In genomic region chr13:46349664-46350063, GRCm38 (mm10) we compare ENCODE assay signal across 13 mouse cellular contexts.
DNase-seq lines count a peak whose midpoint lies in the region; ATAC-seq and TF ChIP-seq lines count a peak whose summit lies in the region.
"Had no signal": no experiment of that assay in that cellular context is flagged by ENCODE, and none has a peak within 500 bp of the region (broad histone marks: within the 10 kb centered on the region; RNA-seq: fewer than 3 reads in every experiment).

No protein-coding gene starts in this region.

- H3K4me1 ChIP-seq in lung, embryonic 14.5 days (ENCODE audit: insufficient read depth): no peaks in the 10 kb centered on the region
- H3K4me1 ChIP-seq in forebrain, embryonic 16.5 days (replicated peaks; ENCODE audit: control insufficient read depth, insufficient read depth, low read length): peaks cover 12% of the 10 kb centered on the region
- no peaks in the 10 kb centered on the region for H3K4me1 ChIP-seq in midbrain, postnatal 0 days (ENCODE audit: insufficient read depth, low read length)
- H3K4me1 ChIP-seq: heart, embryonic 15.5 days; limb, embryonic 13.5 days; stomach, embryonic 15.5 days had no signal

- H3K9ac ChIP-seq in lung, embryonic 14.5 days: no peak overlapping the region
- H3K9ac ChIP-seq in forebrain, embryonic 16.5 days (replicated peaks; ENCODE audit: low read depth, low read length): no peak overlapping the region
- H3K9ac ChIP-seq in midbrain, postnatal 0 days (replicated peaks; ENCODE audit: low read length, poor library complexity, severe bottlenecking): no peak overlapping the region
- H3K9ac ChIP-seq: heart, embryonic 15.5 days; limb, embryonic 13.5 days; stomach, embryonic 15.5 days had no signal

- no peak for TF ChIP-seq CTCF in lung, embryonic 14.5 days (IDR thresholded peaks at IDR 0.05; ENCODE audit: low read depth)
- TF ChIP-seq CTCF in midbrain, postnatal 0 days (IDR thresholded peaks at IDR 0.05): no peak

- no peak for DNase-seq in frontal cortex, postnatal 14 days (ENCODE audit: low spot score in 2 of 2)
- peak; percentile 47 for DNase-seq in lung, embryonic 14.5 days
- no peak for DNase-seq in lung, adult 18-20 months
- DNase-seq in midbrain, postnatal 0 days (ENCODE audit: low spot score): peak; percentile 77
- no peak for DNase-seq in heart, adult 18-20 months
- DNase-seq: thymus, postnatal 36 days had no signal

- no peak overlapping the region for H3K4me2 ChIP-seq in lung, embryonic 14.5 days
- no peak overlapping the region for H3K4me2 ChIP-seq in forebrain, embryonic 16.5 days (ENCODE audit: low read length)
- no peak overlapping the region for H3K4me2 ChIP-seq in midbrain, postnatal 0 days (ENCODE audit: low read depth, low read length, poor library complexity, severe bottlenecking)
- H3K4me2 ChIP-seq: heart, embryonic 15.5 days; limb, embryonic 13.5 days; stomach, embryonic 15.5 days had no signal

- ATAC-seq in frontal cortex, adult (ENCODE audit: low TSS enrichment): peak; percentile 38; the same call in 1 of the 2 replicates
- ATAC-seq in lung, embryonic 14.5 days (ENCODE audit: insufficient read depth): no peak
- ATAC-seq in forebrain, embryonic 16.5 days: peak; percentile 69; the same call in 1 of the 2 replicates
- peak; percentile 63; the same call in 1 of the 2 replicates for ATAC-seq in midbrain, postnatal 0 days (ENCODE audit: low FRiP score)
- ATAC-seq: intestine, embryonic 16.5 days; lung, postnatal 0 days had no signal

- no peaks in the 10 kb centered on the region for H3K9me3 ChIP-seq in lung, embryonic 14.5 days (ENCODE audit: low read depth, low read length)
- H3K9me3 ChIP-seq in forebrain, embryonic 16.5 days (ENCODE audit: control insufficient read depth, low read length): no peaks in the 10 kb centered on the region
- no peaks in the 10 kb centered on the region for H3K9me3 ChIP-seq in midbrain, postnatal 0 days (ENCODE audit: low read length)
- H3K9me3 ChIP-seq: heart, embryonic 15.5 days; limb, embryonic 13.5 days; stomach, embryonic 15.5 days had no signal

- no peaks in the 10 kb centered on the region for H3K27me3 ChIP-seq in lung, embryonic 14.5 days (ENCODE audit: insufficient read depth, low read length)
- H3K27me3 ChIP-seq in forebrain, embryonic 16.5 days (replicated peaks; ENCODE audit: control insufficient read depth, insufficient read depth, low read length): no peaks in the 10 kb centered on the region
- no peaks in the 10 kb centered on the region for H3K27me3 ChIP-seq in midbrain, postnatal 0 days (ENCODE audit: insufficient read depth, low read length)
- H3K27me3 ChIP-seq: heart, embryonic 15.5 days; limb, embryonic 13.5 days; stomach, embryonic 15.5 days had no signal

- H3K4me3 ChIP-seq in lung, embryonic 14.5 days (ENCODE audit: low read depth, low read length): no peak overlapping the region
- no peak overlapping the region for H3K4me3 ChIP-seq in forebrain, embryonic 16.5 days (replicated peaks; ENCODE audit: low read length)
- H3K4me3 ChIP-seq in midbrain, postnatal 0 days (ENCODE audit: low read depth, low read length): no peak overlapping the region
- H3K4me3 ChIP-seq: heart, embryonic 15.5 days; limb, embryonic 13.5 days; stomach, embryonic 15.5 days had no signal

- no peaks in the 10 kb centered on the region for H3K36me3 ChIP-seq in lung, embryonic 14.5 days (ENCODE audit: insufficient read depth)
- H3K36me3 ChIP-seq in forebrain, embryonic 16.5 days (ENCODE audit: control insufficient read depth, insufficient read depth): no peaks in the 10 kb centered on the region
- H3K36me3 ChIP-seq in midbrain, postnatal 0 days (ENCODE audit: insufficient read depth, low read length): no peaks in the 10 kb centered on the region
- H3K36me3 ChIP-seq: heart, embryonic 15.5 days; limb, embryonic 13.5 days; stomach, embryonic 15.5 days had no signal

- H3K27ac ChIP-seq in lung, embryonic 14.5 days (ENCODE audit: low read depth): no peak overlapping the region
- peak overlapping the region; percentile 20 for H3K27ac ChIP-seq in forebrain, embryonic 16.5 days (ENCODE audit: low read length)
- H3K27ac ChIP-seq in midbrain, postnatal 0 days (ENCODE audit: low read depth, low read length): peak overlapping the region; percentile 18; the same call in 1 of the 2 replicates
- H3K27ac ChIP-seq: heart, embryonic 15.5 days; limb, embryonic 13.5 days; stomach, embryonic 15.5 days had no signal

- 55% methylated on average over 3 of the region's 3 CpGs for WGBS in lung, embryonic 14.5 days
- WGBS in forebrain, embryonic 16.5 days: 35% methylated on average over 3 of the region's 3 CpGs
- 43% methylated on average over 3 of the region's 3 CpGs for WGBS in midbrain, postnatal 0 days

Comparison
In these comparisons a context has a peak if more than half of its experiments do, and no peak if none do; other contexts are left out.
1. DNase-seq: peak in lung, embryonic 14.5 days (single experiment) and midbrain, postnatal 0 days (single experiment); none in frontal cortex, postnatal 14 days (0 of 2), lung, adult 18-20 months (0 of 2) and heart, adult 18-20 months (0 of 2).